Mouse (Mus musculus) heart, adult 11 months (tissue): ENCODE data around the gene Gm47996.
A peak's percentile ranks its signal among the peaks of the same experiment; 100 is the strongest.
"Not testable (repeated sequence)": the region's sequence is repeated elsewhere in the genome, so short reads cannot be mapped to it uniquely, and the experiment has no call there.

Source experiments
- DNase-seq: peaks from one replicate; pipeline ENCODE4 v3.0.0; 2022

Gm47996 gene

GRCm38 (mm10) chr1:151208493-151208892 lies 1.4 kb upstream of the Gm47996 start:
- peak; percentile 17 for DNase-seq

GRCm38 (mm10) chr1:151208944-151209343 lies 987 bp upstream of the Gm47996 start:
- DNase-seq = not testable (repeated sequence)

GRCm38 (mm10) chr1:151211666-151212065 lies 1.7 kb downstream of the Gm47996 start:
- not testable (repeated sequence) for DNase-seq

- DNase-seq = peak; percentile 43
Measured at GRCm38 (mm10) chr1:151214862-151215261, 4.9 kb downstream of the Gm47996 start.

GRCm38 (mm10) chr1:151215985-151216384 lies 6.1 kb downstream of the Gm47996 start:
- peak; percentile 58 for DNase-seq

GRCm38 (mm10) chr1:151216417-151216816 lies 6.5 kb downstream of the Gm47996 start:
- peak; percentile 54 for DNase-seq

GRCm38 (mm10) chr1:151219045-151219444 lies 9.1 kb downstream of the Gm47996 start:
- DNase-seq = no peak

- DNase-seq = peak; percentile 39
Measured at GRCm38 (mm10) chr1:151220098-151220497, 10.2 kb downstream of the Gm47996 start.

- DNase-seq = peak; percentile 79
Measured at GRCm38 (mm10) chr1:151222561-151223267, 12.8 kb downstream of the Gm47996 start.

GRCm38 (mm10) chr1:151223377-151223776 lies 13.4 kb downstream of the Gm47996 start:
- peak; percentile 39 for DNase-seq

- DNase-seq = no peak
Measured at GRCm38 (mm10) chr1:151224536-151224935, 14.6 kb downstream of the Gm47996 start.

GRCm38 (mm10) chr1:151227506-151227905 lies 17.6 kb downstream of the Gm47996 start:
- DNase-seq = peak; percentile 55

- peak; percentile 22 for DNase-seq
Measured at GRCm38 (mm10) chr1:151228320-151228989, 18.5 kb downstream of the Gm47996 start.

- DNase-seq = no peak
Measured at GRCm38 (mm10) chr1:151232346-151232745, 22.4 kb downstream of the Gm47996 start.

GRCm38 (mm10) chr1:151233756-151234155 lies 23.8 kb downstream of the Gm47996 start:
- DNase-seq = no peak

- no peak for DNase-seq
Measured at GRCm38 (mm10) chr1:151235574-151235973, 25.6 kb downstream of the Gm47996 start.

GRCm38 (mm10) chr1:151236141-151236930 lies 26.4 kb downstream of the Gm47996 start:
- peak; percentile 98 for DNase-seq

GRCm38 (mm10) chr1:151237780-151238179 lies 27.8 kb downstream of the Gm47996 start:
- DNase-seq = no peak

- DNase-seq = peak; percentile 33
Measured at GRCm38 (mm10) chr1:151243332-151243731, 33.4 kb downstream of the Gm47996 start.

GRCm38 (mm10) chr1:151244013-151244412 lies 34.1 kb downstream of the Gm47996 start:
- peak; percentile 81 for DNase-seq

GRCm38 (mm10) chr1:151244761-151245160 lies 34.8 kb downstream of the Gm47996 start:
- DNase-seq = peak; percentile 86

GRCm38 (mm10) chr1:151245165-151245564 lies 35.2 kb downstream of the Gm47996 start:
- peak; percentile 88 for DNase-seq

- no peak for DNase-seq
Measured at GRCm38 (mm10) chr1:151245846-151246245, 35.9 kb downstream of the Gm47996 start.
